ENCODE assay signal across 7 mouse cellular contexts in the genomic region with DNA sequence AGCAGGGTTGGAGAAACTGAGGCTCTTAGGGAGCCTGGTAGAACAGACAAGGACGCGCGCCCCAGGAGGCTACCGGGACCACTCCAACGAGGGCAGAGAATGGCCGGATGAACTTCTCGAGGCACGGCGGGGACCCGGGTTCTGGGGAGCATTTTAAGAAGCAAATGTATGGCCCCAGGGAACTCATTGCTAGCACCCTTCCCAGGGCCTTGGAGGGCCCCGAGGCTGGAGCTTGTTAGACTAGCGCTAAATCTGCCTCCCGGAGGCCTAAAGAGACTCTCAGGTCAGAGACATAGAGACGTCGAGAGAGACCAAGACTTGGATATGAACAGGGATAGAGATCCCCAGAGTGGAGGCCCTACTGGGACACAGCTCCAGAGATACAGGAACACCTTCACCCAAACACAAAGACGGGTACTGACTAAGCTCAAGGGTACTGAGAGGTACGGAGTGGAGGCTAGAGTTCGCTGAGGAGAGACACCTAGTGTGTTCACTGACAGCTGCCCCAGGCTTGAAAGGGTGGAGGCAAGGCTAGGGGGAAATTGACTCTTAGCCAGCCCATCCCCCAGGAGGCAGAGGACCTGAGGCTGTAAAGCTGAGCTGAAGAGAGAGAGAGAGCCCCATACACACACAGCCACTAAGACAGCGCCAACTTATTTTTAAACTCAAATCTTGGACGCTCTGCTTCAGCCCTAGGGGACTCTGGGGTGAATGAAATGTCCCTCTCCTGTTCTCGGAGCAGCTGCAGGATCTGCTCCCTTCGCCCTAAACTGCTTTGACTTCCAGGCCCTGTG. TPM values are rescaled to one million over a fixed set of nuclear protein-coding genes. Genes with fewer than 3 reads are reported as not detected.
DNase-seq lines count a peak whose midpoint lies in the region; ATAC-seq lines count a peak whose summit lies in the region.

No protein-coding gene starts in this region.

- DNase-seq in 416B (ENCODE audit: low read depth): peak; percentile 75
- DNase-seq in CD4-positive helper T cell, adult 2 months (ENCODE audit: low read depth, low spot score): peak; percentile 47
- DNase-seq in heart, postnatal 10 days: peak; percentile 75
- peak; percentile 89 for DNase-seq in skeletal muscle tissue, adult 2 months (ENCODE audit: low read depth, low spot score)
- no peak for DNase-seq in layer of hippocampus, postnatal 10 days (ENCODE audit: low spot score in 2 of 2)

- intact Hi-C loops in heart, postnatal 10 days (cut with DNase I): no loop called here

- no peak for ATAC-seq in embryonic facial prominence, embryonic 13.5 days (ENCODE audit: insufficient number of reproducible peaks, insufficient read depth, low FRiP score, low TSS enrichment, low read depth)
- no peak for ATAC-seq in liver, embryonic 16.5 days (ENCODE audit: low read depth)

- peak overlapping the region; percentile 97 for H3K27ac ChIP-seq in embryonic facial prominence, embryonic 13.5 days
- peak overlapping the region; percentile 53 for H3K27ac ChIP-seq in liver, embryonic 16.5 days (ENCODE audit: low read length)

- 2% methylated on average over 22 of the region's 22 CpGs for WGBS in embryonic facial prominence, embryonic 13.5 days
- WGBS in liver, embryonic 16.5 days (ENCODE audit: insufficient replicate concordance): 7% methylated on average over 22 of the region's 22 CpGs

- peak overlapping the region; percentile 75 for H3K4me2 ChIP-seq in embryonic facial prominence, embryonic 13.5 days
- H3K4me2 ChIP-seq in liver, embryonic 16.5 days (ENCODE audit: low read depth, low read length): peak overlapping the region; percentile 72

- peaks cover 8% of the 10 kb centered on the region for H3K36me3 ChIP-seq in embryonic facial prominence, embryonic 13.5 days
- H3K36me3 ChIP-seq in liver, embryonic 16.5 days (ENCODE audit: control insufficient read depth, insufficient read depth): no peaks in the 10 kb centered on the region

- peak overlapping the region; percentile 88 for H3K4me3 ChIP-seq in embryonic facial prominence, embryonic 13.5 days
- H3K4me3 ChIP-seq in liver, embryonic 16.5 days (ENCODE audit: low read depth, low read length): peak overlapping the region; percentile 69

- H3K27me3 ChIP-seq in embryonic facial prominence, embryonic 13.5 days: 0 out of 2 replicates have a peak, but pooled peaks cover under 1% of the 10 kb centered on the region
- H3K27me3 ChIP-seq in liver, embryonic 16.5 days (ENCODE audit: control insufficient read depth, insufficient read depth, low read depth, low read length): peaks cover 15% of the 10 kb centered on the region

- peaks cover 52% of the 10 kb centered on the region for H3K4me1 ChIP-seq in embryonic facial prominence, embryonic 13.5 days
- peaks cover 33% of the 10 kb centered on the region for H3K4me1 ChIP-seq in liver, embryonic 16.5 days (ENCODE audit: control insufficient read depth, low read depth, low read length)

- H3K9ac ChIP-seq in embryonic facial prominence, embryonic 13.5 days: peak overlapping the region; percentile 97
- H3K9ac ChIP-seq in liver, embryonic 16.5 days (ENCODE audit: low read depth, low read length): peak overlapping the region; percentile 70

- H3K9me3 ChIP-seq in embryonic facial prominence, embryonic 13.5 days: no peaks in the 10 kb centered on the region
- no peaks in the 10 kb centered on the region for H3K9me3 ChIP-seq in liver, embryonic 16.5 days (replicated peaks; ENCODE audit: control insufficient read depth, low read length)

RNA-seq across cellular contexts. Expression of a gene that starts 0.7 kb away (rescaled TPM):
- polyA plus RNA-seq in embryonic facial prominence, embryonic 13.5 days (2015; fragmentation: Nextera tagmentation; extraction: Ambion mirVana): 17.0 and 19.5 TPM in 2 replicates
- total RNA-seq in heart, postnatal 10 days (2021): 10 to 100 TPM; 15.7 to 19.6 TPM
- polyA plus RNA-seq in liver, embryonic 16.5 days (2015; fragmentation: Nextera tagmentation; extraction: Ambion mirVana): 2.5 TPM in 2 replicates
- 1 to 10 TPM; 4.3 to 5.0 TPM for total RNA-seq in layer of hippocampus, postnatal 10 days (2021)

RNA-seq across cellular contexts. Expression of a gene that starts 7.8 kb away (rescaled TPM):
- polyA plus RNA-seq in embryonic facial prominence, embryonic 13.5 days (2015; fragmentation: Nextera tagmentation; extraction: Ambion mirVana): 84.7 and 92.2 TPM in 2 replicates
- 10 to 100 TPM; 13.8 to 16.8 TPM for total RNA-seq in heart, postnatal 10 days (2021)
- polyA plus RNA-seq in liver, embryonic 16.5 days (2015; fragmentation: Nextera tagmentation; extraction: Ambion mirVana): 19.9 and 22.7 TPM in 2 replicates
- total RNA-seq in layer of hippocampus, postnatal 10 days (2021): 10 to 100 TPM; 17.8 to 18.5 TPM

RNA-seq across cellular contexts. Expression of a gene that starts 13.3 kb away (rescaled TPM):
- 177 and 186 TPM in 2 replicates for polyA plus RNA-seq in embryonic facial prominence, embryonic 13.5 days (2015; fragmentation: Nextera tagmentation; extraction: Ambion mirVana)
- total RNA-seq in heart, postnatal 10 days (2021): 10 to 100 TPM; 26.2 to 32.5 TPM
- 49.4 and 54.4 TPM in 2 replicates for polyA plus RNA-seq in liver, embryonic 16.5 days (2015; fragmentation: Nextera tagmentation; extraction: Ambion mirVana)
- total RNA-seq in layer of hippocampus, postnatal 10 days (2021): 10 to 100 TPM; 36.8 to 41.3 TPM

RNA-seq across cellular contexts. Expression of a gene that starts 40.4 kb away (rescaled TPM):
- polyA plus RNA-seq in embryonic facial prominence, embryonic 13.5 days (2015; fragmentation: Nextera tagmentation; extraction: Ambion mirVana): 25.2 and 26.4 TPM in 2 replicates
- total RNA-seq in heart, postnatal 10 days (2021): 10 to 100 TPM; 10.1 to 14.9 TPM
- polyA plus RNA-seq in liver, embryonic 16.5 days (2015; fragmentation: Nextera tagmentation; extraction: Ambion mirVana): 32.7 and 39.1 TPM in 2 replicates
- total RNA-seq in layer of hippocampus, postnatal 10 days (2021): 10 to 100 TPM; 37.8 to 38.9 TPM

RNA-seq across cellular contexts. Expression of a gene that starts 44.6 kb away (rescaled TPM):
- 2.3 and 2.4 TPM in 2 replicates for polyA plus RNA-seq in embryonic facial prominence, embryonic 13.5 days (2015; fragmentation: Nextera tagmentation; extraction: Ambion mirVana)
- under 1 TPM; 0.12 to 0.26 TPM for total RNA-seq in heart, postnatal 10 days (2021)
- not detected in 2 replicates for polyA plus RNA-seq in liver, embryonic 16.5 days (2015; fragmentation: Nextera tagmentation; extraction: Ambion mirVana)
- total RNA-seq in layer of hippocampus, postnatal 10 days (2021): 10 to 100 TPM; 48.6 to 55.5 TPM

Comparison
In these comparisons a context has a peak if more than half of its experiments do, and no peak if none do; other contexts are left out.
1. DNase-seq: peak in 416B (single experiment), CD4-positive helper T cell, adult 2 months (single experiment), heart, postnatal 10 days (2 of 2) and skeletal muscle tissue, adult 2 months (single experiment); none in layer of hippocampus, postnatal 10 days (0 of 2).